Mouse (Mus musculus) heart, postnatal 0 days (tissue): ENCODE measurements around the gene Nudt12. TPM values are rescaled to one million over a fixed set of nuclear protein-coding genes. Genes with fewer than 3 reads are reported as not detected.
A peak's percentile ranks its signal among the peaks of the same experiment; 100 is the strongest.

Source experiments
- ATAC-seq: fragments of 200-750 bp; cut with Nextera tagmentation; 2 replicates; pipeline ENCODE4 v1.8.0; 2017; ENCODE audit warnings: low read depth, moderate number of reproducible peaks, moderate library complexity; ENCODE audit not compliant: insufficient read depth
- DNase-seq: peaks from one replicate; pipeline ENCODE4 v3.0.0-alpha.2; 2016; ENCODE audit warnings: low spot score
- H3K27ac ChIP-seq: fragments of 300-500 bp; sonication (generic); 2 replicates; pipeline ENCODE4 v1.5.1; 2014; ENCODE audit warnings: low read depth, mild to moderate bottlenecking
- H3K27me3 ChIP-seq: fragments of 300-500 bp; sonication (generic); 2 replicates; pipeline ENCODE4 v1.6.1; 2014; ENCODE audit warnings: low read length, mixed read lengths; ENCODE audit not compliant: control insufficient read depth, insufficient read depth
- H3K36me3 ChIP-seq: fragments of 300-500 bp; sonication (generic); replicated peaks from 2 replicates; pipeline ENCODE4 v1.6.1; 2014; ENCODE audit warnings: low read length, mixed read lengths; ENCODE audit not compliant: control insufficient read depth, insufficient read depth
- H3K4me1 ChIP-seq: fragments of 300-500 bp; sonication (generic); 2 replicates; pipeline ENCODE4 v1.6.1; 2014; ENCODE audit warnings: antibody characterized with exemption; ENCODE audit not compliant: control insufficient read depth, insufficient read depth
- H3K4me2 ChIP-seq: fragments of 300-500 bp; sonication (generic); 2 replicates; pipeline ENCODE4 v1.6.1; 2014; ENCODE audit warnings: low read depth, mild to moderate bottlenecking, low read length, moderate library complexity
- H3K4me3 ChIP-seq: fragments of 300-500 bp; sonication (generic); 2 replicates; pipeline ENCODE4 v1.5.1; 2014; ENCODE audit warnings: low read depth, low read length
- H3K9ac ChIP-seq: fragments of 300-500 bp; sonication (generic); replicated peaks from 2 replicates; pipeline ENCODE4 v1.6.1; 2014; ENCODE audit warnings: low read depth, low read length, mixed read lengths
- H3K9me3 ChIP-seq: fragments of 300-500 bp; sonication (generic); replicated peaks from 2 replicates; pipeline ENCODE4 v1.6.1; 2016; ENCODE audit warnings: low read length; ENCODE audit not compliant: control insufficient read depth
- CTCF ChIP-seq: IDR thresholded peaks from 2 replicates; pipeline ENCODE4 v1.5.1; 2016; ENCODE audit warnings: antibody characterized with exemption, control low read depth, low read depth
- EP300 ChIP-seq: IDR thresholded peaks from 2 replicates; pipeline ENCODE4 v1.6.1; 2016; ENCODE audit warnings: antibody characterized with exemption, low read depth
- WGBS: fragments of 180-500 bp; shearing (Covaris S2); extraction: QIAGEN DNeasy Blood & Tissue Kit; methylation state at CpG from one replicate; pipeline ENCODE4 v1.1.7; 2014; 5-methylcytosine and 5-hydroxymethylcytosine counted together
- polyA plus RNA-seq: library from polyadenylated mRNA; unstranded; fragments of >200 nt; fragmentation: Nextera tagmentation; extraction: Ambion mirVana; gene quantifications from 2 replicates; pipeline ENCODE4 v1.2.1, GENCODE M21; 2015
- total RNA-seq: library from RNA; depleted of rRNA; stranded (reverse); fragments of >200 nt; gene quantifications from 2 replicates; pipeline ENCODE4 v1.2.3, GENCODE M21; 2014; ENCODE audit warnings: low replicate concordance; rRNA removed

Gene Nudt12
- total and polyA plus RNA-seq, 2 experiments from 2014 or later: 3.6 to 8.3 TPM

DNA sequence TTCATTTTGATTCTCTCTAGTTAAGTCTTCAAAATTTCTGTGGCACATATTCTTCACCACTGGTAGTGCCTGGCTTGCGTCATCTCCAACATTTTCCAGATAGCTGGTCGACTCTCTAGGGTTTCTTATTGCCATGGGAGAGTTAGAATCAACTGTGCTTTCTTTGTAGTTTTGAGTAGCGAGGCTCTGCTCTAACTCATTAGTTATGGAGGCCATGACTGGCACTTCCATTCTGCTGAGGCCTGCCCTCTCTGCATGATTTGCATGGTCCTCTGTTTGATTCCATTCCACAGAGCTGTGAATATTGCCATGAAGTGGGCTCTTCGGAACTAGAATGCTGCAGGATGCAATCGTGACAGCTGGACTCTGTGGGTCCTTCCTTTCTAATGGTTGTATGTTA, 39.9 kb downstream of the Nudt12 start:
- 52% methylated on average over 5 of the region's 5 CpGs for WGBS

DNA sequence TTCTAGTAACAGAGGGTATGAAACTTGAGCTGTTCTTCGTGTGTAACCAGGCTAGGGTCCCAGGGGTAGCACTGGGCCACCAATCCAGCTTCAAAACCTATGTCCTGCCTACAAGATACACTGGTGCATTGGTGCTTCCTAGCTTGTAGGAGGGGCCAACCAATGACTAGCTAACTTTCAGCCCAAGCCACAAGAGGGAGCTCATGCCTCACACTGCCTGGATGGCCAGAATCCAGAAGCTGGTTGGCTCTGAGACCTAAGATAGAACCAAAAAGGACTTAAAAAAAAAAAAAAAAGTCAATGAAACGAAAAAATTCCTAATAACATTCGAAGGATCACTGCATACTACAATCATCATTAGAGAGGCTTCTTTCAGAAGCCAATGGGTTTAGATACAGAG, 53.3 kb downstream of the Nudt12 start:
- no peaks in the 10 kb centered on the region for H3K27me3 ChIP-seq
- no peaks in the 10 kb centered on the region for H3K36me3 ChIP-seq
- ATAC-seq (no peak), DNase-seq (no peak)
- TF ChIP-seq EP300 (no peak), CTCF (peak; percentile 32)
- no peaks in the 10 kb centered on the region for H3K9me3 ChIP-seq
- no peak overlapping the region for H3K27ac ChIP-seq
- no peaks in the 10 kb centered on the region for H3K4me1 ChIP-seq
- no peak overlapping the region for H3K4me3 ChIP-seq
- no peak overlapping the region for H3K4me2 ChIP-seq
- WGBS: 21% methylated on average over 3 of the region's 3 CpGs
- no peak overlapping the region for H3K9ac ChIP-seq

More for the DNA sequence above, 39.9 kb downstream of the Nudt12 start:
- H3K36me3 ChIP-seq: no peaks in the 10 kb centered on the region
- H3K9ac ChIP-seq: no peak overlapping the region
- no peaks in the 10 kb centered on the region for H3K27me3 ChIP-seq
- no peaks in the 10 kb centered on the region for H3K9me3 ChIP-seq
- DNase-seq (no peak), ATAC-seq (no peak)
- H3K27ac ChIP-seq: no peak overlapping the region
- H3K4me1 ChIP-seq: no peaks in the 10 kb centered on the region
- no peak overlapping the region for H3K4me3 ChIP-seq
- no peak for TF ChIP-seq CTCF
- TF ChIP-seq EP300: no peak
- H3K4me2 ChIP-seq: no peak overlapping the region

DNA sequence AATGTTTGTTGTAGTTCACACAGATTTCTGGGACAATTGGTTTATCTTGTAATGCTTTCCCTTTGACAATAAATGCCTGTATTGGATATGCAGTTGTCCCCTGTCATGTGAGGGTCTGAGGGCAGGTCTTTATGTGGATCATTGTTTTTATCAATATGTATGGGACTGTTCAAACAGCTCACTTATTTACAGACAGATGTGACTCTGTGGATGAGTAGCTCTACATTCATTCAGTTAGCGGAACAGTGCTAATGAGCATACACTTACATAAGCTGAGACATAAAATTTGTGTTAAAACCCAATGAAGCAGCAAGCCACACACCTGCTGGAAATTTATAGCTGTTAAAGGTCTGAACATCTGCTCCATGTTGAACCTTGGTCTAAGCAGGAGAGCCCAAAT, 56.1 kb downstream of the Nudt12 start:
- H3K9ac ChIP-seq: no peak overlapping the region
- no peaks in the 10 kb centered on the region for H3K4me1 ChIP-seq
- no peaks in the 10 kb centered on the region for H3K27me3 ChIP-seq
- 91% methylated on average over 1 of the region's 1 CpGs for WGBS
- no peaks in the 10 kb centered on the region for H3K36me3 ChIP-seq
- no peaks in the 10 kb centered on the region for H3K9me3 ChIP-seq
- TF ChIP-seq CTCF (no peak), EP300 (no peak)
- no peak overlapping the region for H3K4me3 ChIP-seq
- H3K4me2 ChIP-seq: no peak overlapping the region
- DNase-seq: no peak
- no peak overlapping the region for H3K27ac ChIP-seq
- no peak for ATAC-seq

Other genes with a start within 250 kb of the Nudt12 start
- not detected in 2 replicates for gene Pdzph1, start 22.0 kb downstream of the Nudt12 start, total RNA-seq
- not detected in 2 replicates for gene Pdzph1, start 22.0 kb downstream of the Nudt12 start, polyA plus RNA-seq